Mouse (Mus musculus) mouse trophoblast stem cell (cell line): ENCODE data around the gene Tubg2.

Experiments used
- in situ Hi-C, 2 experiments: fragments of 300-500 bp; cut with MseI, MboI; formaldehyde crosslinking; loops; 2 replicates in 1 of 2; 3 replicates in 1 of 2; pipeline ENCODE4 v1.15.1; 2025

Tubg2 gene

GRCm38 (mm10) chr11:101164677-101165580 is 9.2 kb downstream of the Tubg2 start:
- in situ Hi-C loops = no loop called here

GRCm38 (mm10) chr11:101166357-101166756 is 10.7 kb downstream of the Tubg2 start:
- in situ Hi-C loops = no loop called here

- in situ Hi-C loops = no loop called here
Observed at GRCm38 (mm10) chr11:101167211-101167962, 11.7 kb downstream of the Tubg2 start.

DNA sequence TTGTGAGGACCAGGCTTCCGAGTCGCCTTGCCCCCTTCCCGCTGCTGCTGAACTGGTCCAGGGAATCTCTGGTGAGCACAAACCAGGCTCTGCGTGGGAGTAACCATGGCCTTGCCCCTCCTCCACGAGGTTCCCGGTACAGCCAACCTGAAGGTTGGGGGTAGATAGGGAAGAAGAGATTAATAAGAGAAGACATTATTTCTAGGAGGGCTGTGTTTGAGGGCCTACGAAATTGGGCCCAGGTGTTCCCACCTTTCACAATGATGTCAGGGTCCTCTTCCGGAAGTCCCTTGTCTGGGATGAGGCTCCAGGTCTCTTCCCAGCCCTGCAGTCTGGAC is 12.2 kb downstream of the Tubg2 start:
- in situ Hi-C loops = no loop called here

DNA sequence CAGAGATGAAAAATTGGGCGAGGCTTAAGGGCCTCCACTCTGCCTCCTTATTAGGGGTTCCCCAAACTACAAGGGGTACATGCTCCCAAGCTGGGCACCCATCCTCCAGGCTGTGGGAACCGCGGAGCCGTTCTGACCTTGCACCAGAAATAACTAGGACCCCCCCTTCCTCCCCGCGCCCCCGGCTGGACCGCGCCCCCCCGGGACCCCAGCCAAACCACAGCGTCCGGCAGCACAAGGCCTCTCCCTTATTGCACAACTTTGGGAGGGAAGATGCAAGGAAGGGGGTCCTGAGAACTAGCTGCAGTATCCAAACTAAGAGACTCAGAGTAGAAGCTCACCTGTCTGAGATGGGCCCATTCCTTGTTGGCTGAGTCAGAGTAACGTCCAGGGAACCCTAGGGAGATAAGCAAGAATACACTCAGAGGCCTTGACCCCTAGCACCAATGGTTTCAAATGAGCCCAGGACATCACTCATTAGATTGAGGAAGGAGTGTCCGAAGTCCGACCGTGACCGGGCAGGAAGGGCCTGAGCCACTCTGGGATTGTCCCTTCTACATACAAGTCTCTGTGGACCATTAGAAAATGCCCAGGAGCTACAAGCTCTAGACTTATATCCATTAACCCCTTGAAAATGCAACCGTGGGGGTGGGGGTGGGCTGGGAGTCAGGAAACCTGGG is 12.7 kb downstream of the Tubg2 start:
- in situ Hi-C loops = no loop called here

DNA sequence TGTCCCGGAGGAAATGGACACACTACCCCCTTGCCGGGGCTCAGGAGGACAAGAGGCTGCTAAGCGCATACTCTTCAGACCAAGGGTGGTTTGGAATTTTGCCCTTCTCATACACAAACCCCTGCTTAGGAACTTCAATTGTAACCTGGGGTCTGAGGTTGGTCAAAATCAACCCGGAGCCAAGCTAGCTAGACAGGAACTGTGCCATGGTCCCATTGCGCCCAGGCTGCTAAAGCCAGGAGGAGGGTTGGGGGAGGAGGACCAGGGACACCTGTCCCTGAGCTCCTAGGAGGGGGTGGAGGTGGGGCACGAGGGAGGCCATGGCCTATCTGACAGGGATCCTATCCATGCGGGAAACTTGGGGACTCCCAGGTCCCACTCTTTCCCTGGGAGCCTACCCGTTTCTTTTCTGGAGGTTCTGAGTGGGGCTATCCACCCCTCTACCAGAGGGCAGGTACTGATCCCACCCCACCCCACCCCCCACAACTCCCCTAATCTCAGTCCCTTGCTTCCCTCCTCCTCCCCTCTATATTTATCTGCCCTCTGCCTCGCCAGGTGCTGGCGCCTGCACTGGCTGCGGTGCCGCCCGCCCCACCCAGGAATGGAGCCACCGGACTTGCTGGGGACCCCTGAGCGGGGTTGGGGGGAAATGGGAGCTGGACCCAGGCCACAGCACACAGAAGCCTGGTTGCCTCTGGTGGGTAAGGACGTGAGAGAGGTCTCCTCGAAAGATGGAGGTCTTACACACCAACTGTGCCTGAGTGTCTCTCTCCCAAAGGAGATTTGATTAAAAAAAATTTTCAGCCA is 13.8 kb downstream of the Tubg2 start:
- in situ Hi-C loops = no loop called here

DNA sequence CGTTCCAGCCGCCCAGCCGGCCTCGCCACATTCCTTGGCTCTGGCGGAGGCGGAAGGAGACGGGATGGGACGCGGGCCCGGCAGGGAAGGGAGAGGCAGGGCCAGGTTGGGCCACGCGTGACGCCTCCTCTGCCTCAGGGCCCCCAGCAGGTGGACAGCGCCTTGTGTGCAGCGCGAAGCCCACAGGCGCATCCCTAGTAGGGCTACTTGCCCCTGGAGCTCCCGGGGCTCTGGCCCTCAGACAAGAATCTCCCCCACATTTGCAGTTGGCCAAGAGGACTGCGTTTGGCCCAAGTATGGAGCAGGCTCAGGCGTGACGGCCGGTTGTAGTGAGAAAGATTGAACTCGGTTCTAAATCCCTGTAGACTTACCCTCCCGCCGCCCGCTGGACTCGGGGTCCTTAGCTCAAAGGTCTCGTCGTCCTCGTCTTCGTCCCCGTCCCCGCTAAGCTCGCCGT is 14.7 kb downstream of the Tubg2 start, which contains the start of gene Cntnap1:
Gene Cntnap1, plus strand, starts transcription at position 170 of the 457 bp plus-strand sequence.
- in situ Hi-C loops = no loop called here

- in situ Hi-C loops = no loop called here
Observed at GRCm38 (mm10) chr11:101170811-101171610, 15.3 kb downstream of the Tubg2 start, which contains the start of gene Plekhh3. Plekhh3 (minus strand) TSS chr11:101171351.

DNA sequence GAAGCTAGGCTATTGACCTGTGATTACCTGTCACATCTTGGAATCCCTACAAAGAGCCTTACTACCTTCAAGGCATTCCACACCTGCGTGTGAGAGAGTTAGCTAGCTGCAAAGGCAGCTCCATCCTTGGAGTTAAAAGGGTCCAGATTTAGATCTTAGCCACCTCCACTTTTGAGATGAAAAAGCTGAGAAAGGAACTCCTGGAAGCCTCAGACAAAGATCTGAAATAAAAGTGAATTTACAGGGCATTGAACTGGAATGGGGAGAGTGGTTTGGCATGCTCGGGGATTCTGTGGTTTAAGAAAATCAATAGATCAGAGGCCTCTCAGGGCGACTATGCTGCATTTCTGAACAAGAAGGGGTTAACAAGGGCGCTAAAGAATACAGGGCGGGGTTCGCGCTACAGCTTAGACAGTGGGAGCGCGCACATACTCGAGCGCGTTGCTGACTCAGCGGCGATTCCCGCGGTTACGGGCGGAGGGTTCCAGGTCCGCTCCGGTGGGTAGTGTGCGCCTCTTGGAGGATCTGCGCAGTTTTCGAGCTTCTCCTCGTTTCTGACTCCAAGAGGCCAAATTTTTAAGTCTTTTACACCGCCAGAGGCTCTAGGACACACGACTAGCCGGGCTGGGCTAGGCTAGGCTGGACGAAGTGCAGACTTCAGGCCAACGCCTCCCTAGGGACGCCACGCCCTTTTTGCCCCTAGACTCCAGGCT is 16.2 kb downstream of the Tubg2 start:
- in situ Hi-C loops = no loop called here

DNA sequence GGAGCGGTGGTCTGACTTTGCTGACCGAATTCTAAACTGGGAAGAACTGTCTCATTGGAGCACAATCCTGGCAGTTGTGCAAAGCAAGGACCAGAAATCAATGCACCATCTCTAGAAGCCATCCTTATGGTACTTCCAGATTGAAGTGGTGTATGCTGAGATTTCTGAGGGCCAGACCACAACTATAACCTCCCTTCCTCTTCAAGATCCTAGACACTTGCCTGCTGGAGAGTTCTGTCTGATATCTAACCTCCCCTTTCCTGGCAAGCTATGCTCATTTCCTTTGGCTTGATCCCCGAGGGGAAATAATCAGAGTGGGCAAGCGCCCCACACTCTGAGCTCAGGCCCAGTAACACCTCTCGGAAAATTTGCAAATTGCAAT is 16.7 kb downstream of the Tubg2 start:
- in situ Hi-C loops = no loop called here

- in situ Hi-C loops = no loop called here
Observed at GRCm38 (mm10) chr11:101173112-101173511, 17.4 kb downstream of the Tubg2 start.

DNA sequence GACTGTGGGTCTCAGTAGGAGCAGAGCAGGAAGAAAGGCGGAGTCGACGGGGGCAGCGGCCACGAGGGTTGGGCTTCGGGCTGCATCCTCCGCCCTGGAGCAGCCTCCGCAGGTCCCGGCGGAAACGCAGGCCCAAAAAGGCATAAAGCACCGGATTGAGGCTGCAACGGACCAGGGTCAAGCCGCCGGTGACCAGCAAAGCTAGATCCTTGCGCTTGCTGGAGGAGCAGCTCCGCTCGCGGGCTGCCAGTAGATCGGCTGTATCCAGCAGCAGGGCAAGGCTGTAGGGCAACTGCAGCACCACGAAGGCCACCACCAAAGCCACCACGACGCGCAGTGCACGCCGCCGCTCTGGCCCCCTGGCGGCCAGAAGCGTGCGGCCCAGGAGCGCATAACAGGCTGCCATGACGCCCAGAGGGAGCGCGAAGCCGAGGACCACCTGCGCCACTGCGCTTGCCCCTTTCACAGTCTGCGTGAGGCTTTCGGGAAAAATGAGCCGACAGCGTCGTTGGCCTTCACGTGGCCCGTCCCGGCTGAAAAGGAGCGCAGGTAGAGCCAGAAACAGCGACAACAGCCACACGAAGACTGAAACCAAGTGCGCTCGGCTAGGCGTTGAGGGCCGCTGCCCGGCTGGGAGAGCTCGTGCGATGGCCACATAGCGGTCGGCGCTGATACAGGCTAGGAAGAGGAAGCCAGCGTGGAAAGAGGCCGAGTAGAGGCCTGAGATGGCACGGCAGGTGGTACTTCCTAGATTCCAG is 18.1 kb downstream of the Tubg2 start:
- in situ Hi-C loops = no loop called here

GRCm38 (mm10) chr11:101174389-101174745 is 18.7 kb downstream of the Tubg2 start:
- in situ Hi-C loops = no loop called here

- in situ Hi-C loops = loop anchor here (5.0 kb wide), 1 partner anchor 43 kb away; no protein-coding TSS in a partner anchor
Observed at GRCm38 (mm10) chr11:101174851-101175628, 19.3 kb downstream of the Tubg2 start, which contains the start of gene Ccr10. Ccr10 (minus strand) TSS chr11:101175443.

- in situ Hi-C loops = loop anchor here (5.0 kb wide), 1 partner anchor 43 kb away; no protein-coding TSS in a partner anchor
Observed at GRCm38 (mm10) chr11:101175636-101176116, 20.0 kb downstream of the Tubg2 start.

DNA sequence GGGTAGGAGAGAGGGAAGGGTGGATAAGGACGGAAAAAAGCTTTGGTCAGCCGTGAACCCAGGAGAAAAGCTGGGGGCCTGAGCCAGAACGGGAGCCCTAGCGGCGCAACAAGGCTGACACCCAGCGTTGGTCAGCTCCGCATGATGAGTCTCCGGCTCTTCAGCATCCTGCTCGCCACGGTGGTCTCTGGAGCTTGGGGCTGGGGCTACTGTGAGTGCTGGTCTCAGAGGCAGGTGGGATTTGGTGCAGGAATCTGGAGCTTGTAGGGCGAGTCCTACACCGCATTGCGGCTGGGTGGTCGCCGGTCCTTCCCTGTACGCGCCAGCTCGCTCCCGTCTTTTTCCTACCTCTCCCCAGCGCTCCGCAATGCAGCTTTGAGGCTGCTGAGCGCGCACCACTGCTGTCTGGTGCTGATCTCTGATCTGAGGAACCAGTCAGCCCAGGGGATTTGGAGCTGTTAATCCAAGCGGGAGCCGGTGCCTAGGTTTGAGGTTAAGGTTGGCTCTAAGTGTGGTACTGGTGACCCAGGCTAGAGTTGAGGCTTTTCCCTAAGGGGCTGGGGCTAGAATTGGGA is 20.5 kb downstream of the Tubg2 start:
- in situ Hi-C loops = loop anchor here (5.0 kb wide), 1 partner anchor 44 kb away; no protein-coding TSS in a partner anchor
